Mouse (Mus musculus): Measurements from ENCODE around the gene Ubtf.

The Ubtf gene

GRCm38 (mm10) chr11:102265816-102266215, 53.7 kb downstream of the Ubtf start:
- DNase-seq (ENCODE audit: low read depth, low spot score): no peak

GRCm38 (mm10) chr11:102263211-102263610, 56.3 kb downstream of the Ubtf start:
- DNase-seq (ENCODE audit: low read depth, low spot score): no peak

GRCm38 (mm10) chr11:102258521-102258920, 61.0 kb downstream of the Ubtf start:
- DNase-seq (ENCODE audit: low read depth, low spot score): no peak

- DNase-seq (ENCODE audit: low read depth, low spot score): no peak
These were observed 61.4 kb downstream of the Ubtf start for GRCm38 (mm10) chr11:102258095-102258494.

GRCm38 (mm10) chr11:102257514-102257913, 62.0 kb downstream of the Ubtf start:
- peak; percentile 26 for DNase-seq (ENCODE audit: low read depth, low spot score)
